26 mouse cellular contexts compared by ENCODE assay signal in the genomic region with DNA sequence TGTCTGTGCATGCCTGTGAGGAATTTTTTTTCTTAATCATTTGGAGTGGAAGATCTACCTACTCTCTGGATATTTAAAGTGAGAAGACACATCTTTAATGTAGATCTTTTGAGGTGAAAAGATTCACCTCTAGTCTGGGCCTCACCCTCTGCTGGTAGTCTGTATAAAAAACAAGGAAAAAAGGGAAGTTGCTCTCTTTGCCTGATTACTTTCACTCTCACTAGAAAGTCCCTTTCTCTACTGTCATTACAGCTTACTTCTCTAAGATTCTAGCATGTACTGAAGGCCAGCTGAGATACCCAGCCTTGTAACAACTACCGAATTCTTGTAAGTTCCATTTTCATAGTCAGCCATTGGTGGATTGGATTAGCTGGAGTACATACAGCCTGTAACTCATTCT.
DNase-seq lines count a peak whose midpoint lies in the region; ATAC-seq and TF ChIP-seq lines count a peak whose summit lies in the region.
"Had no signal": no experiment of that assay in that cellular context is flagged by ENCODE, and none has a peak within 500 bp of the region (broad histone marks: within the 10 kb centered on the region; RNA-seq: fewer than 3 reads in every experiment).

No protein-coding gene starts in this region.

- no peak overlapping the region for H3K27ac ChIP-seq in MEL (ENCODE audit: control insufficient read depth, low read depth, low read length)
- H3K27ac ChIP-seq in hindbrain, postnatal 0 days, result no peak overlapping the region
- H3K27ac ChIP-seq in liver, postnatal 0 days (ENCODE audit: low read depth), result no peak overlapping the region
- H3K27ac ChIP-seq: embryonic facial prominence, embryonic 13.5 days; embryonic facial prominence, embryonic 15.5 days; forebrain, embryonic 10.5 days; forebrain, embryonic 12.5 days had no signal

- TF ChIP-seq POLR2A in MEL (IDR thresholded peaks at IDR 0.05; ENCODE audit: control insufficient read depth in 1 of 2, insufficient read depth in 1 of 2, low read depth in 1 of 2, low read length in 2 of 2, poor library complexity in 1 of 2), result no peak

- peak; percentile 8 for DNase-seq in A20 (ENCODE audit: low read depth, low spot score)
- peak; percentile 21 for DNase-seq in MEL (ENCODE audit: low read depth, low spot score)
- DNase-seq in right cerebral cortex, postnatal 4 days, result no peak
- no peak for DNase-seq in hindbrain, postnatal 0 days (ENCODE audit: low spot score)
- DNase-seq in liver, postnatal 0 days, result no peak
- DNase-seq: adrenal gland, adult 8-10 months; adrenal gland, postnatal 14 days; adrenal gland, postnatal 36 days; cerebellum, adult 11-12 months; cerebellum, adult 2 months; cerebellum, adult 9-10 months; cerebellum, postnatal 10 days; cerebellum, postnatal 25 days; embryo, embryonic 11 days had no signal

- no peaks in the 10 kb centered on the region for H3K9me3 ChIP-seq in MEL (replicated peaks; ENCODE audit: insufficient read depth, low read length)
- H3K9me3 ChIP-seq in hindbrain, postnatal 0 days (ENCODE audit: low read length), result no peaks in the 10 kb centered on the region
- H3K9me3 ChIP-seq in liver, postnatal 0 days (ENCODE audit: low read length), result no peaks in the 10 kb centered on the region
- H3K9me3 ChIP-seq: embryonic facial prominence, embryonic 13.5 days; embryonic facial prominence, embryonic 15.5 days; forebrain, embryonic 10.5 days; forebrain, embryonic 12.5 days; G1E had no signal

- WGBS in hindbrain, postnatal 0 days, result 88% methylated on average over 1 of the region's 1 CpGs
- 68% methylated on average over 1 of the region's 1 CpGs for WGBS in liver, postnatal 0 days (ENCODE audit: insufficient replicate concordance)

- H3K9ac ChIP-seq in MEL (ENCODE audit: control insufficient read depth, low read depth, low read length, poor library complexity, severe bottlenecking), result no peak overlapping the region
- no peak overlapping the region for H3K9ac ChIP-seq in hindbrain, postnatal 0 days (replicated peaks; ENCODE audit: low read length)
- no peak overlapping the region for H3K9ac ChIP-seq in liver, postnatal 0 days (replicated peaks)
- H3K9ac ChIP-seq: embryonic facial prominence, embryonic 13.5 days; embryonic facial prominence, embryonic 15.5 days; forebrain, embryonic 12.5 days had no signal

- TF ChIP-seq EP300 in MEL (IDR thresholded peaks at IDR 0.05; ENCODE audit: low read depth in 1 of 2, low read length in 2 of 2), result no peak
- TF ChIP-seq EP300 in liver, postnatal 0 days (IDR thresholded peaks at IDR 0.05; ENCODE audit: low read depth), result no peak

- H3K4me1 ChIP-seq in MEL (ENCODE audit: control insufficient read depth in 1 of 2, insufficient read depth in 2 of 2, low read length in 2 of 2), result peaks cover 0 to 2% of the 10 kb centered on the region in 2 experiments; a peak in 1 of 4 replicates
- H3K4me1 ChIP-seq in hindbrain, postnatal 0 days (ENCODE audit: insufficient read depth, low read length), result no peaks in the 10 kb centered on the region
- no peaks in the 10 kb centered on the region for H3K4me1 ChIP-seq in liver, postnatal 0 days (ENCODE audit: insufficient read depth)
- H3K4me1 ChIP-seq: embryonic facial prominence, embryonic 13.5 days; embryonic facial prominence, embryonic 15.5 days; forebrain, embryonic 10.5 days; forebrain, embryonic 12.5 days had no signal

- no peaks in the 10 kb centered on the region for H3K27me3 ChIP-seq in MEL (ENCODE audit: control insufficient read depth in 1 of 2, insufficient read depth in 2 of 2, low read length in 2 of 2)
- H3K27me3 ChIP-seq in hindbrain, postnatal 0 days (ENCODE audit: insufficient read depth, low read length), result no peaks in the 10 kb centered on the region
- H3K27me3 ChIP-seq in liver, postnatal 0 days (ENCODE audit: insufficient read depth, low read length), result no peaks in the 10 kb centered on the region
- H3K27me3 ChIP-seq: embryonic facial prominence, embryonic 13.5 days; embryonic facial prominence, embryonic 15.5 days; forebrain, embryonic 12.5 days had no signal

- ATAC-seq in common myeloid progenitor, adult 5-6 weeks (replicated peaks; ENCODE audit: low read depth, poor library complexity, severe bottlenecking), result peak; percentile 45; the same call in 1 of the 2 replicates
- ATAC-seq in megakaryocyte progenitor cell, adult 5-6 weeks (replicated peaks; ENCODE audit: poor library complexity), result peak; percentile 50
- no peak for ATAC-seq in hindbrain, postnatal 0 days
- ATAC-seq in liver, postnatal 0 days, result no peak
- ATAC-seq: activated CD4-positive, CD25-positive, alpha-beta regulatory T cell, adult 4 months; forebrain, embryonic 14.5 days; forebrain, embryonic 16.5 days; Patski had no signal

- no peaks in the 10 kb centered on the region for H3K79me2 ChIP-seq in MEL (ENCODE audit: control insufficient read depth, insufficient read depth, low read length, poor library complexity)

- H3K4me2 ChIP-seq in hindbrain, postnatal 0 days (ENCODE audit: low read depth, low read length), result no peak overlapping the region
- H3K4me2 ChIP-seq in liver, postnatal 0 days (ENCODE audit: low read depth, low read length), result no peak overlapping the region
- H3K4me2 ChIP-seq: embryonic facial prominence, embryonic 13.5 days; embryonic facial prominence, embryonic 15.5 days; forebrain, embryonic 12.5 days had no signal

- H3K36me3 ChIP-seq in MEL (ENCODE audit: control insufficient read depth in 1 of 2, insufficient read depth in 2 of 2, low read length in 2 of 2), result no peaks in the 10 kb centered on the region
- H3K36me3 ChIP-seq in hindbrain, postnatal 0 days (ENCODE audit: insufficient read depth, low read length), result no peaks in the 10 kb centered on the region
- H3K36me3 ChIP-seq in liver, postnatal 0 days (replicated peaks; ENCODE audit: insufficient read depth, low read length), result no peaks in the 10 kb centered on the region
- H3K36me3 ChIP-seq: embryonic facial prominence, embryonic 13.5 days; embryonic facial prominence, embryonic 15.5 days; forebrain, embryonic 10.5 days; forebrain, embryonic 12.5 days; G1E had no signal

- peak in 1 of 3 experiments; percentile 1; a peak in 1 of 6 replicates for TF ChIP-seq CTCF in MEL (IDR thresholded peaks at IDR 0.05 in 2 of 3, conservative IDR thresholded peaks at IDR 0.05 in 1 of 3; ENCODE audit: control insufficient read depth in 1 of 3, insufficient read depth in 1 of 3, low read depth in 2 of 3, low read length in 3 of 3, poor library complexity in 1 of 3, severe bottlenecking in 1 of 3)
- no peak for TF ChIP-seq CTCF in hindbrain, postnatal 0 days (IDR thresholded peaks at IDR 0.05; ENCODE audit: low read depth)
- no peak for TF ChIP-seq CTCF in liver, postnatal 0 days (IDR thresholded peaks at IDR 0.05; ENCODE audit: low read depth)

- H3K4me3 ChIP-seq in MEL (ENCODE audit: control insufficient read depth in 1 of 2, insufficient read depth in 1 of 2, low read depth in 2 of 2, low read length in 2 of 2), result 0 out of 4 replicates have a peak overlapping the region, but pooled peaks of 1 of the 2 experiments have one; percentile 11
- no peak overlapping the region for H3K4me3 ChIP-seq in hindbrain, postnatal 0 days (ENCODE audit: low read length)
- no peak overlapping the region for H3K4me3 ChIP-seq in liver, postnatal 0 days (ENCODE audit: low read depth, low read length)
- H3K4me3 ChIP-seq: embryonic facial prominence, embryonic 13.5 days; embryonic facial prominence, embryonic 15.5 days; erythroblast, embryonic 14.5 days; forebrain, embryonic 10.5 days; forebrain, embryonic 12.5 days had no signal

- no peak for TF ChIP-seq RAD21 in MEL (IDR thresholded peaks at IDR 0.05; ENCODE audit: low read depth, low read length)

TF ChIP-seq in MEL, 35 proteins besides CTCF, POLR2A, EP300 and RAD21:
- peak; percentile 14; the same call in 1 of the 2 replicates for TF ChIP-seq SMC3 (IDR thresholded peaks at IDR 0.05; ENCODE audit: low read depth, low read length)
- no peak for TF ChIP-seq GABPA (IDR thresholded peaks at IDR 0.05; ENCODE audit: low read depth, low read length)

Comparison
In these comparisons a context has a peak if more than half of its experiments do, and no peak if none do; other contexts are left out.
1. DNase-seq: peak in A20 (single experiment) and MEL (single experiment); none in right cerebral cortex, postnatal 4 days (single experiment), hindbrain, postnatal 0 days (single experiment) and liver, postnatal 0 days (single experiment).
2. ATAC-seq: peak in common myeloid progenitor, adult 5-6 weeks (single experiment) and megakaryocyte progenitor cell, adult 5-6 weeks (single experiment); none in hindbrain, postnatal 0 days (single experiment) and liver, postnatal 0 days (single experiment).